Mouse (Mus musculus): ENCODE results near the gene Clstn3. TPM values are rescaled to one million over a fixed set of nuclear protein-coding genes. Genes with fewer than 3 reads are reported as not detected.
"Not testable (repeated sequence)": the region's sequence is repeated elsewhere in the genome, so short reads cannot be mapped to it uniquely, and the experiment has no call there.

Gene Clstn3
- polyA plus RNA-seq, 1 experiment from 2014 or later, result 10.9 TPM

DNA sequence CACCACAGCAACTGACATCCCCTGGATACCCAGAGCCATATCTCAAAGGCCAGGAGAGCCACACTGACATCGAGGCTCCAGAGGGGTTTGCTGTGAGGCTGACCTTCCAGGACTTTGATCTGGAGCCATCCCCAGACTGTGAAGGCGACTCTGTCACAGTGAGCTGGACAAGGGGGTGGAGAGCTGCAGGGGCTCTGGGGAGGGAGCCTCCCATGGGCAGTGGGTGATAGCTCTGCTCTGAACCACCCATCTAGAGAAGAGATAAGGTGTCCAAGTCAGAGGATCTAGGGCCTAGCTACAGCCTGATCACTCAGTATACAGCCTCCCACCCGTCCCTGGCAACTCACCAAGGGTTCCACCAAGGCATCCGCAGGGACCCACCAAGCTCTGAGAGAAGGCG is 29.3 kb upstream of the Clstn3 start:
- WGBS, result 76% methylated on average over 5 of the region's 5 CpGs
- Histone ChIP-seq H3K4me2 (no peak overlapping the region), H3K4me3 (replicated peaks) (no peak overlapping the region), H3K9me3 (no peaks in the 10 kb centered on the region), H3K9ac (replicated peaks) (no peak overlapping the region), H3K27me3 (no peaks in the 10 kb centered on the region), H3K4me1 (replicated peaks) (peaks cover 6% of the 10 kb centered on the region; the same call in 1 of the 2 replicates), H3K36me3 (no peaks in the 10 kb centered on the region), H3K27ac (no peak overlapping the region)
- ATAC-seq (ENCODE audit: insufficient number of reproducible peaks, insufficient read depth, low FRiP score, low TSS enrichment, low read depth), result no peak

GRCm38 (mm10) chr6:124492842-124493561 is 28.4 kb upstream of the Clstn3 start, which contains the start of gene C1rl:
TSS of gene C1rl (plus strand) at chr6:124493113.
- Histone ChIP-seq H3K4me2 (no peak within 1 kb of the TSS), H3K4me3 (replicated peaks) (no peak within 1 kb of the TSS), H3K27me3 (no peaks in the 10 kb centered on the region), H3K9ac (replicated peaks) (no peak within 1 kb of the TSS), H3K27ac (no peak within 1 kb of the TSS), H3K4me1 (replicated peaks) (peaks cover 6% of the 10 kb centered on the region; the same call in 1 of the 2 replicates), H3K9me3 (no peaks in the 10 kb centered on the region), H3K36me3 (no peaks in the 10 kb centered on the region)
- WGBS, result 49% methylated on average over 3 of the region's 4 CpGs
- peak; percentile 89 for ATAC-seq (ENCODE audit: insufficient number of reproducible peaks, insufficient read depth, low FRiP score, low TSS enrichment, low read depth)

DNA sequence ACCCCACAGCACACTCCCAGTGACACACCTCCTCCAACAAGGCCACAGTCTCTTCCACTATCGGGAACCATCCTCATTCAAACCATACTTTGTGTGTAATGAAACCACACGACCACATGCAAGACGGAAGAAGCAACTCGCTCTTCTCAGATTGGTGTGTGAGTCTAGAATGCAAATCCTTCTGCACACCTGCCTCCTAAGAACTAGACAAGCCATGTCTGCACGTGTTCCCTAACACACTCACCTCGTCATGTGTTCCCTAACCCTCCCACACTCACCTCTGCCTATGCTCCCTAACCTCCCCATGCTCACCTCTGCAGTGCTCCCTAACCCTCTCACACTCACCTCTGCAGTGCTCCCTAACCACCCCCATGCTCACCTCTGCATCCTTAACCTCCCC is 26.8 kb upstream of the Clstn3 start:
- no peaks in the 10 kb centered on the region for H3K9me3 ChIP-seq
- no peaks in the 10 kb centered on the region for H3K27me3 ChIP-seq
- WGBS, result 78% methylated on average over 6 of the region's 6 CpGs
- H3K27ac ChIP-seq, result no peak overlapping the region
- ATAC-seq (ENCODE audit: insufficient number of reproducible peaks, insufficient read depth, low FRiP score, low TSS enrichment, low read depth), result no peak
- no peak overlapping the region for H3K9ac ChIP-seq (replicated peaks)
- H3K4me1 ChIP-seq (replicated peaks), result peaks cover 6% of the 10 kb centered on the region; the same call in 1 of the 2 replicates
- H3K36me3 ChIP-seq, result no peaks in the 10 kb centered on the region
- no peak overlapping the region for H3K4me2 ChIP-seq
- H3K4me3 ChIP-seq (replicated peaks), result no peak overlapping the region

- Histone ChIP-seq H3K9me3 (no peaks in the 10 kb centered on the region), H3K36me3 (no peaks in the 10 kb centered on the region), H3K9ac (replicated peaks) (no peak overlapping the region), H3K4me3 (replicated peaks) (no peak overlapping the region), H3K4me2 (no peak overlapping the region), H3K27ac (no peak overlapping the region), H3K4me1 (replicated peaks) (peaks cover 6% of the 10 kb centered on the region; the same call in 1 of the 2 replicates), H3K27me3 (no peaks in the 10 kb centered on the region)
- 81% methylated on average over 4 of the region's 4 CpGs for whole genome bisulfite sequencing
- no peak for ATAC-seq (ENCODE audit: insufficient number of reproducible peaks, insufficient read depth, low FRiP score, low TSS enrichment, low read depth)
Observed at GRCm38 (mm10) chr6:124488952-124489351, 24.4 kb upstream of the Clstn3 start.

GRCm38 (mm10) chr6:124487509-124487908 is 22.9 kb upstream of the Clstn3 start:
- ATAC-seq (ENCODE audit: insufficient number of reproducible peaks, insufficient read depth, low FRiP score, low TSS enrichment, low read depth), result no peak
- WGBS, result 41% methylated on average over 2 of the region's 2 CpGs
- no peak overlapping the region for H3K9ac ChIP-seq (replicated peaks)
- H3K27me3 ChIP-seq, result no peaks in the 10 kb centered on the region
- no peak overlapping the region for H3K4me3 ChIP-seq (replicated peaks)
- no peaks in the 10 kb centered on the region for H3K4me1 ChIP-seq (replicated peaks)
- H3K27ac ChIP-seq, result no peak overlapping the region
- H3K4me2 ChIP-seq, result no peak overlapping the region
- no peaks in the 10 kb centered on the region for H3K9me3 ChIP-seq
- no peaks in the 10 kb centered on the region for H3K36me3 ChIP-seq

DNA sequence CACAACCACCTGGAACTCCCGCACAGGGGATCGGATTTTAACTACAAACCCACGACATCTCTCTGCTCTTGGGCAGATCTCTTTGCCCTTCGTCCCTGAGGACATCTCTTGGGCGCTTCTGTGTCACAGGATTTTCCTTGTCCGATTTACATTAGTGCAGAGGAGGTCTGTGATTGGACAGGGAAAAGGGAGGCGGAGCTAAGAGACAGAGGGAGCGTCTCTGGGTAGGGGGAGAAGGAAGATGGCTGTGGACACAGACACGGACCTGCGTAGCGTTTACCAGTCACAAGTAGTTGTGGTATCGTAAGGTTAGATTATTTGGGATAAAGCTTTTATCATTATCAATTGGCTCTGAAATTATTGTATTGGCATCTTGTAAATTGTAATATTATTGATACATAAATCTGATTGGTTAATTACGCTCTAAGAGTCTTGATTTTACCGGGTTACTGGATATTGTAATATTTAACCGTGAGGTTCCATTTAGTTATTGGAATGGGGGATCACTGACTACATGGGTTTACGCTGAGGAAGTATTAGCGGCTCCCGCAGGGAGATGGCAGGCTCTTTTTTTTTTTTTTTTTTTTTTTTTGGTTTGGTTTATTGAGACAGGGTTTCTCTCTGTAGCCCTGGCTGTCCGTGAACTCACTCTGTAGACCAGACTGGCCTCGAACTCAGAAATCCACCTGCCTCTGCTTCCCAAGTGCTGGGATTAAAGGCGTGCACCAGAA is 21.0 kb upstream of the Clstn3 start:
- 40% methylated on average over 21 of the region's 21 CpGs for WGBS
- no peak for ATAC-seq (ENCODE audit: insufficient number of reproducible peaks, insufficient read depth, low FRiP score, low TSS enrichment, low read depth)
- no peaks in the 10 kb centered on the region for H3K36me3 ChIP-seq
- H3K4me2 ChIP-seq, result peak overlapping the region; percentile 36
- no peaks in the 10 kb centered on the region for H3K4me1 ChIP-seq (replicated peaks)
- H3K9ac ChIP-seq (replicated peaks), result no peak overlapping the region
- H3K27me3 ChIP-seq, result no peaks in the 10 kb centered on the region
- H3K9me3 ChIP-seq, result no peaks in the 10 kb centered on the region
- no peak overlapping the region for H3K27ac ChIP-seq
- 0 out of 2 replicates have a peak overlapping the region, but pooled peaks have one; percentile 7 for H3K4me3 ChIP-seq (replicated peaks)

GRCm38 (mm10) chr6:124484851-124485250 is 20.3 kb upstream of the Clstn3 start:
- no peak for ATAC-seq (ENCODE audit: insufficient number of reproducible peaks, insufficient read depth, low FRiP score, low TSS enrichment, low read depth)
- Histone ChIP-seq H3K36me3 (no peaks in the 10 kb centered on the region), H3K9me3 (no peaks in the 10 kb centered on the region), H3K4me1 (replicated peaks) (no peaks in the 10 kb centered on the region), H3K27me3 (no peaks in the 10 kb centered on the region), H3K9ac (replicated peaks) (no peak overlapping the region), H3K27ac (no peak overlapping the region), H3K4me2 (no peak overlapping the region), H3K4me3 (replicated peaks) (no peak overlapping the region)
- 90% methylated on average over 7 of the region's 7 CpGs for WGBS

DNA sequence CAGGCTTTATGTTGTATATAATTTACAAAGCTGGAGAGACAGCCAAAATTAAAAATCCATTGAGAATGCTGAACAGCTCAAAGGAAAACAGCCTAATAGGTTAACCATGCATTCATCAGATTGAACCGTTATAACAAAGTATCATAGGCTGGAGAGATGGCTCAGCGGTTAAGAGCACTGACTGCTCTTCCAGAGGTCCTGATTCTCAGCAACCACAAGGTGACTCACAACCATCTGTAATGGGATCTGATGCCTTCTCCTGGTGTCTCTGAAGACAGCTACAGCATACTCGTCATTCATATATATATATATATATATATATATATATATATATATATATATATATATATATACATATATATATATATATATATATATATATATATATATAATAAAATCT is 19.2 kb upstream of the Clstn3 start:
- H3K9me3 ChIP-seq; H3K27me3 ChIP-seq; H3K9ac ChIP-seq (replicated peaks); ATAC-seq (ENCODE audit: insufficient number of reproducible peaks, insufficient read depth, low FRiP score, low TSS enrichment, low read depth); H3K27ac ChIP-seq; H3K4me1 ChIP-seq (replicated peaks); H3K36me3 ChIP-seq; H3K4me3 ChIP-seq (replicated peaks); H3K4me2 ChIP-seq: not testable (repeated sequence)
- 94% methylated on average over 3 of the region's 3 CpGs for WGBS

DNA sequence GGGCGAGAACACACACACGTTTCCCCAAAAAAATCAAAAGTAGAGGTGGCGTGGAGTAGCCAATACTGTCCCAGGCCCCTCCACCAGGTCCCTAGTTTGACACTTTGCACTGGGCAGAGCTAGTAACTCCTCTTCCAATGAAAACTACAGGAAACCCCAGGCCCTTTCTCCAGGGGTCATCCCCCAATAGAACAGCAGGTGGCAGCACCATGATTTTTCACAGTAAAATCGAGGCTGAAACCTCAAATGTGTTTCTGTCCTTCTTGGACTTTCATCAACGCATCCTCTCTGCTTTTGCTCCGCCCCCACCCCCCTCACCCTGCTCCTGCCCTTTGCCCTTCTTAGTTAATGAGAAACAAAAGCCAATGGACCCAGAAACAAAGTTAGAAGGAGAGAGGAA is 17.0 kb upstream of the Clstn3 start:
- H3K27ac ChIP-seq, result no peak overlapping the region
- H3K9ac ChIP-seq (replicated peaks), result no peak overlapping the region
- H3K36me3 ChIP-seq, result no peaks in the 10 kb centered on the region
- H3K4me2 ChIP-seq, result no peak overlapping the region
- H3K4me1 ChIP-seq (replicated peaks), result no peaks in the 10 kb centered on the region
- no peaks in the 10 kb centered on the region for H3K27me3 ChIP-seq
- no peaks in the 10 kb centered on the region for H3K9me3 ChIP-seq
- no peak for ATAC-seq (ENCODE audit: insufficient number of reproducible peaks, insufficient read depth, low FRiP score, low TSS enrichment, low read depth)
- no peak overlapping the region for H3K4me3 ChIP-seq (replicated peaks)
- WGBS, result 23% methylated on average over 6 of the region's 6 CpGs

DNA sequence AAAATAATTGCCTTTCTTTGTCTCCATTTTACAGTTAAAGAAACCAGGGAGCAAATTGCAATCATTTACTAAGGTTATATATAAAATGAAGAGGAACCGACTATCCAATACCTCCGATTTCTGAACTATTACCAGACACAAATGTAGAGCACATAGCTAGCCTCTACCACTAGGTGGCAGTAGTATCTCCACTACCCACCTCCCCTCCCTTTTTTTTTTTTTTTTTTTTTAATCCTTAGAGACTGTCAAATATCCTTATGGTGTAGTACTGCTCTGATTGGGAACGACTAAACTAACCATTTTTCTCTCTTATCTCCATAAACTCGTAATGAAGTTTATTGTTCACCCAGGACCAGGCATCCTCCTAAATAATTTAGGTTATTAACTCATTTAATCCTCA is 15.7 kb upstream of the Clstn3 start:
- H3K9ac ChIP-seq (replicated peaks), result no peak overlapping the region
- no peaks in the 10 kb centered on the region for H3K9me3 ChIP-seq
- no peaks in the 10 kb centered on the region for H3K27me3 ChIP-seq
- ATAC-seq (ENCODE audit: insufficient number of reproducible peaks, insufficient read depth, low FRiP score, low TSS enrichment, low read depth), result no peak
- H3K4me1 ChIP-seq (replicated peaks), result no peaks in the 10 kb centered on the region
- H3K4me2 ChIP-seq, result no peak overlapping the region
- 61% methylated on average over 4 of the region's 4 CpGs for WGBS
- H3K4me3 ChIP-seq (replicated peaks), result no peak overlapping the region
- no peaks in the 10 kb centered on the region for H3K36me3 ChIP-seq
- no peak overlapping the region for H3K27ac ChIP-seq

DNA sequence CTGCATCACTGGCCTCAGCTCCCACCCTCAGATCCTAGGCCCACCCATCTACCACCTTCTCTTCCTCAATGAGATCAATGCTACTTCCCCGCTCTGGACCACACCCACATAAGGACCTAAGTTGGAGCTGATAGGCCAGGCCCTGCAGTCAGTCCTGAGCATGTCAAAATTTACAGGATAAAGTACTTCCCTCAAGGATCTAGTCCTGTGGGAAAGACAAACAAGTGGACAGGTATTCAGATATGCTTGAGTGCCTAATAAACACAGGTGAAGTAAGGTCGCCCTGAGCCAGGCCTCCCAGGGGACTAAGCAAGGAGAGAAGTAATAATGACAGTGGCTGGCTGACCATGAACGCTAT is 15.0 kb upstream of the Clstn3 start:
- no peaks in the 10 kb centered on the region for H3K36me3 ChIP-seq
- WGBS, result 92% methylated on average over 3 of the region's 3 CpGs
- no peak for ATAC-seq (ENCODE audit: insufficient number of reproducible peaks, insufficient read depth, low FRiP score, low TSS enrichment, low read depth)

More for the DNA sequence above, 15.0 kb upstream of the Clstn3 start:
- H3K4me2 ChIP-seq, result no peak overlapping the region
- H3K4me3 ChIP-seq (replicated peaks), result no peak overlapping the region
- no peak overlapping the region for H3K9ac ChIP-seq (replicated peaks)
- H3K4me1 ChIP-seq (replicated peaks), result no peaks in the 10 kb centered on the region
- H3K27me3 ChIP-seq, result no peaks in the 10 kb centered on the region
- H3K27ac ChIP-seq, result no peak overlapping the region
- H3K9me3 ChIP-seq, result no peaks in the 10 kb centered on the region
